Mouse (Mus musculus) right cerebral cortex, adult 2 months (tissue): ENCODE measurements around the gene Shc1.
A peak's percentile ranks its signal among the peaks of the same experiment; 100 is the strongest.
"Not testable (repeated sequence)": the region's sequence is repeated elsewhere in the genome, so short reads cannot be mapped to it uniquely, and the experiment has no call there.

Source experiments
- DNase-seq, 2 experiments: peaks; one replicate each; pipeline ENCODE4 v3.0.0; 2021 to 2022; ENCODE audit warnings: low spot score in 2 of 2

Shc1 gene

GRCm38 (mm10) chr3:89418861-89419250 is 613 bp downstream of the Shc1 start:
- no peak for DNase-seq

- DNase-seq = no peak
Measured at GRCm38 (mm10) chr3:89419571-89419970, 1.3 kb downstream of the Shc1 start.

- no peak for DNase-seq
Measured at GRCm38 (mm10) chr3:89419981-89420380, 1.7 kb downstream of the Shc1 start.

- no peak for DNase-seq
Measured at GRCm38 (mm10) chr3:89420421-89420820, 2.2 kb downstream of the Shc1 start.

GRCm38 (mm10) chr3:89421002-89421774 is 2.9 kb downstream of the Shc1 start:
- peak; percentile 64 to 75 for DNase-seq

GRCm38 (mm10) chr3:89421810-89422473 is 3.7 kb downstream of the Shc1 start:
- DNase-seq = no peak

- DNase-seq = no peak
Measured at GRCm38 (mm10) chr3:89422556-89423205, 4.4 kb downstream of the Shc1 start.

- DNase-seq = no peak
Measured at GRCm38 (mm10) chr3:89424416-89425140, 6.3 kb downstream of the Shc1 start.

GRCm38 (mm10) chr3:89425141-89425525 is 6.9 kb downstream of the Shc1 start:
- no peak for DNase-seq

GRCm38 (mm10) chr3:89425876-89426275 is 7.6 kb downstream of the Shc1 start:
- DNase-seq = no peak

- DNase-seq = not testable (repeated sequence)
Measured at GRCm38 (mm10) chr3:89429021-89429420, 10.8 kb downstream of the Shc1 start.

GRCm38 (mm10) chr3:89430171-89431159 is 12.2 kb downstream of the Shc1 start, which contains the start of gene Pygo2:
Pygo2 (plus strand) TSS chr3:89430214.
- peak; percentile 94 to 96 for DNase-seq

- DNase-seq = no peak
Measured at GRCm38 (mm10) chr3:89432606-89433005, 14.4 kb downstream of the Shc1 start.

- DNase-seq = no peak
Measured at GRCm38 (mm10) chr3:89434532-89434931, 16.3 kb downstream of the Shc1 start.

- no peak for DNase-seq
Measured at GRCm38 (mm10) chr3:89435041-89435440, 16.8 kb downstream of the Shc1 start.

GRCm38 (mm10) chr3:89436176-89437113 is 18.2 kb downstream of the Shc1 start, which contains the start of gene Pbxip1:
Pbxip1 (plus strand) TSS chr3:89436706.
- DNase-seq = no peak

- DNase-seq = peak in 1 of 2 experiments; percentile 40
Measured at GRCm38 (mm10) chr3:89437269-89437668, 19.0 kb downstream of the Shc1 start.

- DNase-seq = no peak
Measured at GRCm38 (mm10) chr3:89440691-89441090, 22.4 kb downstream of the Shc1 start.

- DNase-seq = no peak
Measured at GRCm38 (mm10) chr3:89448720-89449537, 30.7 kb downstream of the Shc1 start.
